9 mouse cellular contexts compared by ENCODE assay signal in genomic region chr10:116949111-116950008, GRCm38 (mm10). TPM values are rescaled to one million over a fixed set of nuclear protein-coding genes. Genes with fewer than 3 reads are reported as not detected.
DNase-seq lines count a peak whose midpoint lies in the region; ATAC-seq and TF ChIP-seq lines count a peak whose summit lies in the region.
"Had no signal": no experiment of that assay in that cellular context is flagged by ENCODE, and none has a peak within 500 bp of the region (broad histone marks: within the 10 kb centered on the region; RNA-seq: fewer than 3 reads in every experiment).

No protein-coding gene starts in this region.

- H3K4me1 ChIP-seq in cortical plate, adult 2 months (ENCODE audit: control insufficient read depth, insufficient read depth, low read length): no peaks in the 10 kb centered on the region; the same call in 1 of the 2 replicates
- H3K4me1 ChIP-seq in limb, embryonic 10.5 days: peaks cover 41% of the 10 kb centered on the region
- peaks cover 11% of the 10 kb centered on the region for H3K4me1 ChIP-seq in midbrain, embryonic 14.5 days (ENCODE audit: control insufficient read depth, insufficient read depth, low read length)
- H3K4me1 ChIP-seq in testis, adult 2 months (ENCODE audit: control insufficient read depth, insufficient read depth, low read length): no peaks in the 10 kb centered on the region; the same call in 1 of the 2 replicates

- no peak for TF ChIP-seq CTCF in cortical plate, adult 2 months (IDR thresholded peaks at IDR 0.05; ENCODE audit: extremely low read depth, insufficient read depth, low read length)
- no peak for TF ChIP-seq CTCF in testis, adult 2 months (IDR thresholded peaks at IDR 0.05; ENCODE audit: control insufficient read depth, insufficient read depth, insufficient replicate concordance, low read depth, low read length)

- peak overlapping the region; percentile 88; the same call in 1 of the 2 replicates for H3K27ac ChIP-seq in cortical plate, adult 2 months (ENCODE audit: insufficient read depth, low read length)
- H3K27ac ChIP-seq in limb, embryonic 10.5 days: peak overlapping the region; percentile 91
- H3K27ac ChIP-seq in midbrain, embryonic 14.5 days (replicated peaks; ENCODE audit: low read depth, low read length): peak overlapping the region; percentile 88
- H3K27ac ChIP-seq in testis, adult 2 months (ENCODE audit: control insufficient read depth, insufficient read depth, low read depth, low read length): no peak overlapping the region; the same call in 1 of the 2 replicates

- H3K9me3 ChIP-seq in limb, embryonic 10.5 days (replicated peaks): no peaks in the 10 kb centered on the region
- no peaks in the 10 kb centered on the region for H3K9me3 ChIP-seq in midbrain, embryonic 14.5 days (ENCODE audit: control insufficient read depth, low read length)

- peak overlapping the region; percentile 74 for H3K9ac ChIP-seq in midbrain, embryonic 14.5 days (replicated peaks; ENCODE audit: low read length)

- no peak for TF ChIP-seq POLR2A in cortical plate, adult 2 months (IDR thresholded peaks at IDR 0.05; ENCODE audit: extremely low read depth, insufficient read depth, low read length)
- no peak for TF ChIP-seq POLR2A in testis, adult 2 months (IDR thresholded peaks at IDR 0.05; ENCODE audit: control insufficient read depth, low read depth, low read length)

- H3K4me2 ChIP-seq in midbrain, embryonic 14.5 days (ENCODE audit: low read length): peak overlapping the region; percentile 77

- ATAC-seq in midbrain, embryonic 14.5 days (ENCODE audit: low FRiP score, low TSS enrichment): peak; percentile 36

- H3K4me3 ChIP-seq in cortical plate, adult 2 months (ENCODE audit: insufficient read depth, low read length): peak overlapping the region; percentile 75
- peak overlapping the region; percentile 95 for H3K4me3 ChIP-seq in limb, embryonic 10.5 days
- peak overlapping the region; percentile 79 for H3K4me3 ChIP-seq in midbrain, embryonic 14.5 days (replicated peaks; ENCODE audit: low read depth, low read length)
- H3K4me3 ChIP-seq in testis, adult 2 months (ENCODE audit: control insufficient read depth, low read depth, low read length): peak overlapping the region; percentile 90

- 1% methylated on average over 43 of the region's 44 CpGs for WGBS in limb, embryonic 10.5 days
- under 1% methylated on average over 44 of the region's 44 CpGs for WGBS in midbrain, embryonic 14.5 days

- H3K36me3 ChIP-seq in limb, embryonic 10.5 days: peaks cover 3% of the 10 kb centered on the region; the same call in 1 of the 2 replicates
- H3K36me3 ChIP-seq in midbrain, embryonic 14.5 days (ENCODE audit: control insufficient read depth, insufficient read depth, low read length): no peaks in the 10 kb centered on the region
- H3K36me3 ChIP-seq in testis, adult 2 months (ENCODE audit: control insufficient read depth, insufficient read depth, low read length): no peaks in the 10 kb centered on the region

- peak; percentile 94 for DNase-seq in heart, adult 11 months
- no peak for DNase-seq in heart, adult 8-10 months (ENCODE audit: low spot score)
- DNase-seq in NIH3T3 (ENCODE audit: low read depth): peak; percentile 51
- DNase-seq in heart, postnatal 4 days: peak; percentile 31
- peak; percentile 62 for DNase-seq in limb, embryonic 10.5 days (ENCODE audit: low spot score)
- peak; percentile 67 for DNase-seq in midbrain, embryonic 14.5 days

- no peaks in the 10 kb centered on the region for H3K27me3 ChIP-seq in limb, embryonic 10.5 days (ENCODE audit: low read depth, poor library complexity, severe bottlenecking)
- H3K27me3 ChIP-seq in midbrain, embryonic 14.5 days (ENCODE audit: control insufficient read depth, insufficient read depth, low read length): no peaks in the 10 kb centered on the region
- H3K27me3 ChIP-seq in testis, adult 2 months (ENCODE audit: control insufficient read depth, insufficient read depth, low read length): no peaks in the 10 kb centered on the region

RNA-seq across cellular contexts. Expression of gene Rab3ip, which starts 1.2 kb away (rescaled TPM):
- total RNA-seq in heart, adult 8-10 months (2022): 100 to 1,000 TPM in 3 of 4 experiments, 10 to 100 TPM in 1; 87.9 to 107 (median 103) TPM
- polyA plus RNA-seq in cortical plate, adult 2 months (2012; rRNA removed): 36.1 and 38.7 TPM in 2 replicates
- total RNA-seq in heart, postnatal 4 days (2021): 10 to 100 TPM; 87.7 to 90.2 TPM
- polyA plus RNA-seq in limb, embryonic 10.5 days (2016; fragmentation: Nextera tagmentation; extraction: Ambion mirVana): 36.7 and 40.0 TPM in 2 replicates
- polyA plus RNA-seq in midbrain, embryonic 14.5 days (2014; fragmentation: Nextera tagmentation; extraction: Ambion mirVana): 40.4 and 41.6 TPM in 2 replicates
- 225 and 271 TPM in 2 replicates for polyA plus RNA-seq in testis, adult 2 months (2012; rRNA removed)

RNA-seq across cellular contexts. Expression of gene Gm10271, which starts 23.0 kb away (rescaled TPM):
- total RNA-seq in heart, adult 8-10 months (2022): not detected
- not detected in 2 replicates for polyA plus RNA-seq in cortical plate, adult 2 months (2012; rRNA removed)
- total RNA-seq in heart, postnatal 4 days (2021): not detected
- not detected in 2 replicates for polyA plus RNA-seq in limb, embryonic 10.5 days (2016; fragmentation: Nextera tagmentation; extraction: Ambion mirVana)
- polyA plus RNA-seq in midbrain, embryonic 14.5 days (2014; fragmentation: Nextera tagmentation; extraction: Ambion mirVana): not detected in 2 replicates
- polyA plus RNA-seq in testis, adult 2 months (2012; rRNA removed): not detected in 2 replicates
- total RNA-seq: left cerebral cortex, postnatal 14 days had no signal

RNA-seq across cellular contexts. Expression of gene Best3, which starts 36.8 kb away (rescaled TPM):
- 1 to 10 TPM; 7.1 to 8.0 (median 7.4) TPM for total RNA-seq in heart, adult 8-10 months (2022)
- 0.04 and 0.34 TPM in 2 replicates for polyA plus RNA-seq in cortical plate, adult 2 months (2012; rRNA removed)
- 1 to 10 TPM; 1.2 to 1.7 TPM for total RNA-seq in heart, postnatal 4 days (2021)
- polyA plus RNA-seq in limb, embryonic 10.5 days (2016; fragmentation: Nextera tagmentation; extraction: Ambion mirVana): 0.05 TPM in 1 of 2 replicates, not detected in the other
- 0.12 TPM in 1 of 2 replicates, not detected in the other for polyA plus RNA-seq in midbrain, embryonic 14.5 days (2014; fragmentation: Nextera tagmentation; extraction: Ambion mirVana)
- polyA plus RNA-seq in testis, adult 2 months (2012; rRNA removed): 1.3 and 1.4 TPM in 2 replicates

RNA-seq across cellular contexts. Expression of gene Myrfl, which starts 52.6 kb away (rescaled TPM):
- 1 to 10 TPM in 3 of 4 experiments, under 1 TPM in 1; 0.50 to 2.0 (median 1.2) TPM for total RNA-seq in heart, adult 8-10 months (2022)
- polyA plus RNA-seq in cortical plate, adult 2 months (2012; rRNA removed): 0.10 and 0.11 TPM in 2 replicates
- under 1 TPM; 0.32 to 0.41 TPM for total RNA-seq in heart, postnatal 4 days (2021)
- polyA plus RNA-seq in limb, embryonic 10.5 days (2016; fragmentation: Nextera tagmentation; extraction: Ambion mirVana): 0.04 TPM in 1 of 2 replicates, not detected in the other
- polyA plus RNA-seq in midbrain, embryonic 14.5 days (2014; fragmentation: Nextera tagmentation; extraction: Ambion mirVana): 0.14 TPM in 1 of 2 replicates, not detected in the other
- polyA plus RNA-seq in testis, adult 2 months (2012; rRNA removed): 0.06 and 0.09 TPM in 2 replicates
